9 mouse cellular contexts compared by ENCODE assay signal in genomic region chr1:163091438-163092155, GRCm38 (mm10). TPM values are rescaled to one million over a fixed set of nuclear protein-coding genes. Genes with fewer than 3 reads are reported as not detected.
DNase-seq lines count a peak whose midpoint lies in the region; ATAC-seq and TF ChIP-seq lines count a peak whose summit lies in the region.
"Had no signal": no experiment of that assay in that cellular context is flagged by ENCODE, and none has a peak within 500 bp of the region (broad histone marks: within the 10 kb centered on the region; RNA-seq: fewer than 3 reads in every experiment).

No protein-coding gene starts in this region.

- no peak; the same call in 1 of the 2 replicates for ATAC-seq in kidney, embryonic 15.5 days (replicated peaks; ENCODE audit: low FRiP score)
- no peak for ATAC-seq in Patski
- peak; percentile 58; the same call in 1 of the 2 replicates for ATAC-seq in hindbrain, embryonic 16.5 days
- no peak for ATAC-seq in liver, postnatal 0 days

- TF ChIP-seq CTCF in kidney, adult 2 months (conservative IDR thresholded peaks at IDR 0.05; ENCODE audit: insufficient read depth, insufficient read length, low read depth, low read length) = no peak
- peak; percentile 66 for TF ChIP-seq CTCF in Patski (IDR thresholded peaks at IDR 0.05)
- TF ChIP-seq CTCF in liver, postnatal 0 days (IDR thresholded peaks at IDR 0.05; ENCODE audit: low read depth) = peak; percentile 38

- CTCF ChIA-PET in Patski (lab: Charles Lee) = interaction anchor here (1.1 to 1.9 kb wide), 4 partner anchors 10 to 117 kb away, joined by 3 to 6 read pairs (median 4); no protein-coding TSS in a partner anchor

- H3K4me3 ChIP-seq in kidney, adult 2 months (ENCODE audit: insufficient read depth, low read depth, low read length) = no peak overlapping the region
- no peak overlapping the region for H3K4me3 ChIP-seq in kidney, embryonic 15.5 days (replicated peaks)
- H3K4me3 ChIP-seq in hindbrain, embryonic 16.5 days (ENCODE audit: low read length) = no peak overlapping the region
- no peak overlapping the region for H3K4me3 ChIP-seq in liver, postnatal 0 days (ENCODE audit: low read depth, low read length)
- H3K4me3 ChIP-seq: megakaryocyte, embryonic 14.5 days had no signal

- no peak overlapping the region for H3K27ac ChIP-seq in kidney, adult 2 months (ENCODE audit: insufficient read depth, low read depth, low read length)
- no peak overlapping the region for H3K27ac ChIP-seq in kidney, embryonic 15.5 days
- no peak overlapping the region for H3K27ac ChIP-seq in hindbrain, embryonic 16.5 days (ENCODE audit: low read depth, low read length)
- H3K27ac ChIP-seq in liver, postnatal 0 days (ENCODE audit: low read depth) = no peak overlapping the region

- H3K9ac ChIP-seq in kidney, embryonic 15.5 days = no peak overlapping the region
- no peak overlapping the region for H3K9ac ChIP-seq in hindbrain, embryonic 16.5 days (ENCODE audit: low read depth, low read length)
- H3K9ac ChIP-seq in liver, postnatal 0 days (replicated peaks) = no peak overlapping the region

- H3K36me3 ChIP-seq in kidney, adult 2 months (ENCODE audit: control insufficient read depth, insufficient read depth, low read length) = no peaks in the 10 kb centered on the region
- no peaks in the 10 kb centered on the region for H3K36me3 ChIP-seq in kidney, embryonic 15.5 days
- no peaks in the 10 kb centered on the region for H3K36me3 ChIP-seq in hindbrain, embryonic 16.5 days (ENCODE audit: control insufficient read depth, insufficient read depth, low read length)
- H3K36me3 ChIP-seq in liver, postnatal 0 days (replicated peaks; ENCODE audit: insufficient read depth, low read length) = no peaks in the 10 kb centered on the region

- DNase-seq in kidney, adult 2 months = peak; percentile 27
- no peak for DNase-seq in Patski (ENCODE audit: low read depth, low spot score)
- DNase-seq in embryo, embryonic 10 days (ENCODE audit: low spot score) = peak; percentile 69
- no peak for DNase-seq in liver, postnatal 0 days
- peak; percentile 26 to 55 for DNase-seq in right cerebral cortex, adult 2 months (ENCODE audit: low spot score in 2 of 2)
- no peak for DNase-seq in ovary, postnatal 36 days (ENCODE audit: low spot score)

- TF ChIP-seq POLR2A in kidney, adult 2 months (IDR thresholded peaks at IDR 0.05; ENCODE audit: low read depth, low read length) = no peak

- no peaks in the 10 kb centered on the region for H3K27me3 ChIP-seq in kidney, adult 2 months (replicated peaks; ENCODE audit: control insufficient read depth, insufficient read depth, low read length)
- H3K27me3 ChIP-seq in kidney, embryonic 15.5 days = no peaks in the 10 kb centered on the region
- H3K27me3 ChIP-seq in Patski = peaks cover 23% of the 10 kb centered on the region
- no peaks in the 10 kb centered on the region for H3K27me3 ChIP-seq in hindbrain, embryonic 16.5 days (replicated peaks; ENCODE audit: control insufficient read depth, insufficient read depth, low read length)
- H3K27me3 ChIP-seq in liver, postnatal 0 days (ENCODE audit: insufficient read depth, low read length) = no peaks in the 10 kb centered on the region
- H3K27me3 ChIP-seq: megakaryocyte, embryonic 14.5 days had no signal

- in situ Hi-C loops in Patski (cut with MboI; ENCODE audit: low pct_unique_long_range_greater_than_20kb) = loop anchor here (5.0 kb wide), 1 partner anchor 821 kb away; no protein-coding TSS in a partner anchor

- H3K9me3 ChIP-seq in kidney, embryonic 15.5 days (replicated peaks) = no peaks in the 10 kb centered on the region
- H3K9me3 ChIP-seq in hindbrain, embryonic 16.5 days (ENCODE audit: control insufficient read depth, low read length) = no peaks in the 10 kb centered on the region
- H3K9me3 ChIP-seq in liver, postnatal 0 days (ENCODE audit: low read length) = no peaks in the 10 kb centered on the region
- H3K9me3 ChIP-seq: megakaryocyte, embryonic 14.5 days had no signal

- TF ChIP-seq EP300 in liver, postnatal 0 days (IDR thresholded peaks at IDR 0.05; ENCODE audit: low read depth) = no peak

- WGBS in kidney, adult 2 months = 57% methylated on average over 10 of the region's 10 CpGs
- WGBS in kidney, embryonic 15.5 days = 52% methylated on average over 10 of the region's 10 CpGs
- WGBS in hindbrain, embryonic 16.5 days = 65% methylated on average over 10 of the region's 10 CpGs
- WGBS in liver, postnatal 0 days (ENCODE audit: insufficient replicate concordance) = 50% methylated on average over 10 of the region's 10 CpGs

- POLR2A ChIA-PET in Patski (lab: Charles Lee) = no interaction called here

- no peaks in the 10 kb centered on the region for H3K4me1 ChIP-seq in kidney, adult 2 months (ENCODE audit: control insufficient read depth, insufficient read depth, low read length)
- H3K4me1 ChIP-seq in kidney, embryonic 15.5 days = no peaks in the 10 kb centered on the region
- no peaks in the 10 kb centered on the region for H3K4me1 ChIP-seq in hindbrain, embryonic 16.5 days (ENCODE audit: control insufficient read depth, insufficient read depth, low read depth, low read length)
- H3K4me1 ChIP-seq in liver, postnatal 0 days (ENCODE audit: insufficient read depth) = no peaks in the 10 kb centered on the region
- H3K4me1 ChIP-seq: megakaryocyte, embryonic 14.5 days had no signal

- no peak overlapping the region for H3K4me2 ChIP-seq in kidney, embryonic 15.5 days
- no peak overlapping the region for H3K4me2 ChIP-seq in hindbrain, embryonic 16.5 days (ENCODE audit: low read length)
- no peak overlapping the region for H3K4me2 ChIP-seq in liver, postnatal 0 days (ENCODE audit: low read depth, low read length)

RNA-seq across cellular contexts. Expression of gene Mroh9, which starts 6.1 kb away (rescaled TPM):
- not detected in 2 replicates for polyA plus RNA-seq in kidney, adult 2 months (2012; rRNA removed)
- not detected in 2 replicates for polyA plus RNA-seq in kidney, embryonic 15.5 days (2015; fragmentation: Nextera tagmentation; extraction: Ambion mirVana)
- polyA plus RNA-seq in Patski (2021) = not detected
- not detected in 2 replicates for polyA plus RNA-seq in hindbrain, embryonic 16.5 days (2015; fragmentation: Nextera tagmentation; extraction: Ambion mirVana)
- not detected in 2 replicates for polyA plus RNA-seq in liver, postnatal 0 days (2015; fragmentation: Nextera tagmentation; extraction: Ambion mirVana)

Comparison
In these comparisons a context has a peak if more than half of its experiments do, and no peak if none do; other contexts are left out.
1. DNase-seq: peak in kidney, adult 2 months (single experiment), embryo, embryonic 10 days (single experiment) and right cerebral cortex, adult 2 months (2 of 2); none in Patski (single experiment), liver, postnatal 0 days (single experiment) and ovary, postnatal 36 days (single experiment).